12 mouse cellular contexts compared by ENCODE assay signal in genomic region chr17:72043667-72044390, GRCm38 (mm10).
DNase-seq lines count a peak whose midpoint lies in the region; ATAC-seq and TF ChIP-seq lines count a peak whose summit lies in the region.
"Had no signal": no experiment of that assay in that cellular context is flagged by ENCODE, and none has a peak within 500 bp of the region (broad histone marks: within the 10 kb centered on the region; RNA-seq: fewer than 3 reads in every experiment).

No protein-coding gene starts in this region.

- no peaks in the 10 kb centered on the region for H3K9me3 ChIP-seq in forebrain, embryonic 11.5 days (ENCODE audit: control insufficient read depth, low read length)
- H3K9me3 ChIP-seq in forebrain, embryonic 10.5 days, result no peaks in the 10 kb centered on the region
- H3K9me3 ChIP-seq: liver, embryonic 13.5 days had no signal

- peaks cover 7% of the 10 kb centered on the region; the same call in 1 of the 2 replicates for H3K4me1 ChIP-seq in forebrain, embryonic 11.5 days (replicated peaks; ENCODE audit: control insufficient read depth, insufficient read depth, low read length)
- H3K4me1 ChIP-seq in forebrain, embryonic 10.5 days, result peaks cover 23% of the 10 kb centered on the region
- H3K4me1 ChIP-seq: liver, embryonic 13.5 days had no signal

- TF ChIP-seq CTCF in layer of hippocampus, adult 2 months (conservative IDR thresholded peaks at IDR 0.05), result no peak

- no peak for ATAC-seq in forebrain, embryonic 11.5 days (replicated peaks; ENCODE audit: low FRiP score)

- intact Hi-C loops in left cerebral cortex, postnatal 36 days (cut with DNase I), result loop anchor here (1.0 kb wide), 1 partner anchor 47 kb away; no protein-coding TSS in a partner anchor

- H3K36me3 ChIP-seq in forebrain, embryonic 11.5 days (ENCODE audit: control insufficient read depth, insufficient read depth, low read length), result no peaks in the 10 kb centered on the region
- H3K36me3 ChIP-seq in forebrain, embryonic 10.5 days (replicated peaks), result no peaks in the 10 kb centered on the region
- H3K36me3 ChIP-seq: liver, embryonic 13.5 days had no signal

- DNase-seq in forebrain, embryonic 11.5 days (ENCODE audit: low spot score), result peak; percentile 29
- DNase-seq in forebrain, embryonic 10.5 days (ENCODE audit: extremely low spot score, low spot score), result no peak
- DNase-seq in layer of hippocampus, adult 2 months (ENCODE audit: low spot score in 2 of 2), result no peak
- DNase-seq in layer of hippocampus, postnatal 14 days (ENCODE audit: low spot score in 2 of 2), result no peak
- peak; percentile 29 for DNase-seq in Muller cell, postnatal 12 days (ENCODE audit: inconsistent ontology term)
- DNase-seq in left cerebral cortex, postnatal 36 days (ENCODE audit: low spot score in 2 of 2), result peak; percentile 11 to 21
- DNase-seq in thymus, postnatal 10 days (ENCODE audit: low spot score in 2 of 2), result no peak
- DNase-seq in thymus, postnatal 25 days, result no peak
- DNase-seq: adrenal gland, postnatal 14 days; liver, embryonic 13.5 days; spleen, adult 18-20 months had no signal

- H3K4me3 ChIP-seq in forebrain, embryonic 11.5 days (ENCODE audit: low read depth, low read length), result no peak overlapping the region
- H3K4me3 ChIP-seq in forebrain, embryonic 10.5 days, result no peak overlapping the region
- peak overlapping the region; percentile 30 for H3K4me3 ChIP-seq in layer of hippocampus, adult 2 months
- H3K4me3 ChIP-seq: liver, embryonic 13.5 days had no signal

- H3K4me2 ChIP-seq in forebrain, embryonic 11.5 days (ENCODE audit: low read depth, low read length, severe bottlenecking), result no peak overlapping the region
- H3K4me2 ChIP-seq: heart, embryonic 11.5 days; liver, embryonic 13.5 days had no signal

- 42% methylated on average over 11 of the region's 11 CpGs for WGBS in forebrain, embryonic 11.5 days
- WGBS in forebrain, embryonic 10.5 days, result 55% methylated on average over 11 of the region's 11 CpGs

- no peaks in the 10 kb centered on the region for H3K27me3 ChIP-seq in forebrain, embryonic 11.5 days (ENCODE audit: control insufficient read depth, insufficient read depth, low read length)
- H3K27me3 ChIP-seq in forebrain, embryonic 10.5 days (ENCODE audit: poor library complexity, severe bottlenecking), result no peaks in the 10 kb centered on the region
- H3K27me3 ChIP-seq: liver, embryonic 13.5 days had no signal

- H3K27ac ChIP-seq in forebrain, embryonic 11.5 days (ENCODE audit: low read depth, low read length), result no peak overlapping the region
- no peak overlapping the region for H3K27ac ChIP-seq in forebrain, embryonic 10.5 days
- peak overlapping the region; percentile 84 for H3K27ac ChIP-seq in layer of hippocampus, adult 2 months
- H3K27ac ChIP-seq: liver, embryonic 13.5 days had no signal

- no peak overlapping the region for H3K9ac ChIP-seq in forebrain, embryonic 11.5 days (ENCODE audit: low read length)
- H3K9ac ChIP-seq: liver, embryonic 13.5 days had no signal

Comparison
In these comparisons a context has a peak if more than half of its experiments do, and no peak if none do; other contexts are left out.
1. DNase-seq: peak in forebrain, embryonic 11.5 days (single experiment), Muller cell, postnatal 12 days (single experiment) and left cerebral cortex, postnatal 36 days (2 of 2); none in forebrain, embryonic 10.5 days (single experiment), layer of hippocampus, adult 2 months (0 of 2), layer of hippocampus, postnatal 14 days (0 of 2), thymus, postnatal 10 days (0 of 2) and thymus, postnatal 25 days (single experiment).